Mouse (Mus musculus) gastrocnemius, postnatal 10 days (tissue): ENCODE results near the gene Gm1527. TPM values are rescaled to one million over a fixed set of nuclear protein-coding genes. Genes with fewer than 3 reads are reported as not detected.
A peak's percentile ranks its signal among the peaks of the same experiment; 100 is the strongest.
"Not testable (repeated sequence)": the region's sequence is repeated elsewhere in the genome, so short reads cannot be mapped to it uniquely, and the experiment has no call there.

Experiments
- DNase-seq: peaks from one replicate; pipeline ENCODE4 v3.0.0; 2021; ENCODE audit warnings: mixed read lengths
- long read RNA-seq, 2 experiments: library from polyadenylated mRNA; stranded (forward); transcript quantifications; one replicate each; pipeline ENCODE4 v2.0.0; 2021
- total RNA-seq, 2 experiments: library from RNA; stranded (reverse); gene quantifications; 2 replicates each; pipeline ENCODE4 v1.2.3; 2021

The Gm1527 gene
- total RNA-seq = not detected
- long read RNA-seq, experiment 1 = 0 reads
- long read RNA-seq, experiment 2 = 0 reads

- DNase-seq = no peak
Measured at GRCm38 (mm10) chr3:28892317-28892716, at the start of gene Gm1527. Gm1527 (plus strand) TSS chr3:28892617.

GRCm38 (mm10) chr3:28843231-28843630 is 49.2 kb upstream of the Gm1527 start:
- DNase-seq = no peak

- no peak for DNase-seq
Measured at GRCm38 (mm10) chr3:28847115-28847514, 45.3 kb upstream of the Gm1527 start.

- not testable (repeated sequence) for DNase-seq
Measured at GRCm38 (mm10) chr3:28852174-28852573, 40.2 kb upstream of the Gm1527 start.

- not testable (repeated sequence) for DNase-seq
Measured at GRCm38 (mm10) chr3:28859630-28860392, 32.6 kb upstream of the Gm1527 start.

- not testable (repeated sequence) for DNase-seq
Measured at GRCm38 (mm10) chr3:28896966-28897365, 4.5 kb downstream of the Gm1527 start.

GRCm38 (mm10) chr3:28965931-28966330 is 73.5 kb downstream of the Gm1527 start:
- DNase-seq = no peak

- peak; percentile 34 for DNase-seq
Measured at GRCm38 (mm10) chr3:28968851-28969250, 76.4 kb downstream of the Gm1527 start.

Other genes starting within 250 kb of the Gm1527 start
- gene Slc2a2, start 194.7 kb upstream of the Gm1527 start, total RNA-seq = under 1 TPM in 1 of 2 experiments, not detected in 1; 0.05 TPM
- gene Eif5a2, start 111.3 kb upstream of the Gm1527 start, total RNA-seq = 1 to 10 TPM; 2.1 to 2.8 TPM
- gene Rpl22l1, start 87.2 kb upstream of the Gm1527 start, total RNA-seq = 100 to 1,000 TPM; 189 to 202 TPM
- gene Egfem1, start 189.4 kb downstream of the Gm1527 start, total RNA-seq = under 1 TPM; 0.61 to 0.99 TPM